Mouse (Mus musculus) myocyte (in vitro differentiated cells): ENCODE data around the gene Mtm1. TPM values are rescaled to one million over a fixed set of nuclear protein-coding genes. Genes with fewer than 3 reads are reported as not detected.

Experiments
- H3K27me3 ChIP-seq: one replicate; pipeline ENCODE4 v1.6.1; 2011; ENCODE audit not compliant: control insufficient read depth, insufficient read depth, insufficient read length
- H3K36me3 ChIP-seq: one replicate; pipeline ENCODE4 v1.6.1; 2011; ENCODE audit not compliant: control insufficient read depth, insufficient read depth
- H3K4me2 ChIP-seq: one replicate; pipeline ENCODE4 v1.6.1; 2011; ENCODE audit warnings: low read depth, control low read depth
- H3K4me3 ChIP-seq: one replicate; pipeline ENCODE4 v1.5.1; 2011; ENCODE audit warnings: mild to moderate bottlenecking, control low read depth, moderate library complexity
- H3K79me2 ChIP-seq: one replicate; pipeline ENCODE4 v1.6.1; 2011; ENCODE audit not compliant: control insufficient read depth, insufficient read depth
- H3ac ChIP-seq: one replicate; pipeline ENCODE4 v1.6.1; 2011; ENCODE audit not compliant: control insufficient read depth, insufficient read length
- CEBPB ChIP-seq: IDR thresholded peaks from 2 replicates; pipeline ENCODE4 v1.6.1; 2011; ENCODE audit warnings: mild to moderate bottlenecking, moderate library complexity; ENCODE audit not compliant: poor library complexity, insufficient read depth, severe bottlenecking
- E2F4 ChIP-seq: IDR thresholded peaks from one replicate; pipeline ENCODE4 v1.6.1; 2011; ENCODE audit warnings: mild to moderate bottlenecking, control low read depth, moderate library complexity; ENCODE audit not compliant: insufficient read depth
- MAX ChIP-seq: IDR thresholded peaks from one replicate; pipeline ENCODE4 v1.6.1; 2011; ENCODE audit warnings: low read depth, mild to moderate bottlenecking, control low read depth
- MYOD1 ChIP-seq, 3 experiments: IDR thresholded peaks; one replicate each; pipeline ENCODE4 v1.6.1; 2011; ENCODE audit warnings: control low read depth in 2 of 3, low read depth in 2 of 3, mild to moderate bottlenecking in 2 of 3, moderate library complexity in 1 of 3; ENCODE audit not compliant: insufficient read length in 2 of 3, control insufficient read depth in 1 of 3
- MYOG ChIP-seq, 3 experiments: IDR thresholded peaks; one replicate each; pipeline ENCODE4 v1.6.1; 2011; ENCODE audit warnings: control low read depth in 2 of 3, low read depth in 2 of 3, mild to moderate bottlenecking in 2 of 3; ENCODE audit not compliant: insufficient read length in 2 of 3, control insufficient read depth in 1 of 3, insufficient read depth in 1 of 3
- POLR2A ChIP-seq: IDR thresholded peaks from one replicate; pipeline ENCODE4 v1.6.1; 2011; ENCODE audit warnings: low read depth, mild to moderate bottlenecking, control low read depth, moderate library complexity; ENCODE audit not compliant: insufficient read length
- POLR2AphosphoS2 ChIP-seq: IDR thresholded peaks from one replicate; pipeline ENCODE4 v1.6.1; 2011; ENCODE audit warnings: low read depth, control low read depth; ENCODE audit not compliant: insufficient read length
- REST ChIP-seq: IDR thresholded peaks from one replicate; pipeline ENCODE4 v1.6.1; 2011; ENCODE audit warnings: mild to moderate bottlenecking, control low read depth, moderate library complexity; ENCODE audit not compliant: insufficient read depth, insufficient read length
- SRF ChIP-seq: IDR thresholded peaks from one replicate; pipeline ENCODE4 v1.6.1; 2011; ENCODE audit warnings: low read depth; ENCODE audit not compliant: control insufficient read depth, insufficient read length
- TCF12 ChIP-seq: IDR thresholded peaks from one replicate; pipeline ENCODE4 v1.6.1; 2011; ENCODE audit warnings: mild to moderate bottlenecking, control low read depth; ENCODE audit not compliant: poor library complexity, insufficient read depth, severe bottlenecking
- TCF3 ChIP-seq: IDR thresholded peaks from one replicate; pipeline ENCODE4 v1.6.1; 2011; ENCODE audit warnings: low read depth, control low read depth; ENCODE audit not compliant: insufficient read length
- USF1 ChIP-seq: IDR thresholded peaks from one replicate; pipeline ENCODE4 v1.6.1; 2011; ENCODE audit warnings: low read depth, mild to moderate bottlenecking, control low read depth, moderate library complexity
- polyA plus RNA-seq: library from polyadenylated mRNA; unstranded; fragments of >200 nt; fragmentation: generic; extraction: Trizol; gene quantifications from one replicate; pipeline ENCODE4 v1.2.1, GENCODE M21; 2012; ENCODE audit warnings: missing spikeins

The Mtm1 gene
- polyA plus RNA-seq, 1 experiment: 4.3 TPM

DNA sequence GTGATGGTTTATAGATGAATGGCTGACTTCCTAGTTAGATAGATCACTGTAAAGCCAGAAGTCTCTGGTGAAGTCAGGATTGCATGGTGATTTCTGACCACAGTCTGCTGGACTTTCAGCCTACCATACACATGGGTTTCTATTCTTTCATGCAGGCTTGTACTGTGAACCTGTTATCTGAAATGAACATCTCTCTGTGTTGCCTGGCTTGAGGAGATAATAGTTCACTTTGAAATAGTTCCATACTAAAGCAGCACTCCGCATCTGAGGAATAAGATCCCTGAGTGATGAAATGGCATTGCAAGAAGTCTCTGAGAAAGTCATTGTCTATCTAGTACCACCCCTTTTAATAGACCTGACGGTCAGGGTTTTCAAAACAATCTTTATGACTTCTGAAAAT, 6.3 kb downstream of the Mtm1 start:
- no peaks in the 10 kb centered on the region for H3K36me3 ChIP-seq
- no peaks in the 10 kb centered on the region for H3K27me3 ChIP-seq
- H3K4me3 ChIP-seq: peak overlapping the region; percentile 48
- no peak overlapping the region for H3ac ChIP-seq
- TF ChIP-seq CEBPB (peak; percentile 74), MAX (no peak), E2F4 (no peak)
- H3K79me2 ChIP-seq: peaks cover 5% of the 10 kb centered on the region
- peak overlapping the region; percentile 52 for H3K4me2 ChIP-seq

DNA sequence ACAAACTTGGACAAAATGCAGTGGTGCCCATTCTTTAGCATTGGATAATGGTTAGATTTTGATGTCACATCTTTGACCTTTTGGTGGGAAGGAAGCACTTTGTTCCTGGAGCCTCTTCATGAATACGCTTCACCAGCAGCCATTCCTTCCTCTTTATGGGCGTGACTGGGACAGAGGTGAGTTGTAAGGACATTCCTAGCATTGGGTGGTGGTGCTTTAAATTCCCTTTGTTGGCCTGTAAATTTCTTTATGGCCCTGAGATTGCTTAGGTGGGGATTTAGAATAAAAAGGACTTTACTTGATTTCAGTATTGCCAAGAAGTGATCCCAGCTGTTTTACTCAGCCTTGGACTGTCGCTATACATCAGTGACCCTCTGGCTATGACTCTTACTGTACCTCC, 8.3 kb downstream of the Mtm1 start:
- Histone ChIP-seq H3K4me3 (no peak overlapping the region), H3ac (no peak overlapping the region), H3K36me3 (no peaks in the 10 kb centered on the region), H3K79me2 (peaks cover 12% of the 10 kb centered on the region), H3K27me3 (no peaks in the 10 kb centered on the region), H3K4me2 (no peak overlapping the region)
- TF ChIP-seq TCF3 (no peak), CEBPB (no peak), POLR2AphosphoS2 (no peak), E2F4 (no peak), SRF (no peak), TCF12 (no peak), USF1 (no peak)

DNA sequence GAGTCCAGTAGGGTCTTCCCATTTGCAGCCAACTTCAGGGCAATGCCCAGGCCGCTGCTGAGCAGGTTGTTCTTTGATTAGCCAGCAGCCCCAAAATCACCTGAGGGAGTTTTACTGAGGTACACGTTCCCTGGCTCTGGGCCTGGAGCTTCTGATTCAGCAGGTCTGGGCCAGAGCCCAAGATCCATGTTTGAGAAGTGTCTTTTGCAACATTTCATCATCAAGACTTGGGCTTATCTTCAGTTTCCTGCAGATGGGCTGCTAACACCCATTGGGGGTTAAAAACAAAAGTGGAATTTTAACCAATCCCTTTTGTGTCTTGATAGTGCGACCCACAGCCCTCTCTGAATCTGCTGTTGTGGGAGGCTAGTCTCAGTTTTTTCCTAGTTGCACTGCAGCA, 10.3 kb downstream of the Mtm1 start:
- no peak overlapping the region for H3K4me3 ChIP-seq
- no peaks in the 10 kb centered on the region for H3K36me3 ChIP-seq
- peaks cover 12% of the 10 kb centered on the region for H3K79me2 ChIP-seq
- H3K27me3 ChIP-seq: no peaks in the 10 kb centered on the region
- TF ChIP-seq POLR2A (no peak), E2F4 (no peak), TCF12 (no peak), MYOG (IDR thresholded peaks at IDR 0.05; ENCODE audit: control insufficient read depth in 1 of 3, insufficient read depth in 1 of 3, insufficient read length in 2 of 3, low read depth in 2 of 3) (no peak), REST (no peak), SRF (no peak), CEBPB (0 out of 2 replicates have a peak, but pooled peaks have one; percentile 18), POLR2AphosphoS2 (no peak), TCF3 (no peak)
- H3ac ChIP-seq: no peak overlapping the region
- H3K4me2 ChIP-seq: peak overlapping the region; percentile 30

DNA sequence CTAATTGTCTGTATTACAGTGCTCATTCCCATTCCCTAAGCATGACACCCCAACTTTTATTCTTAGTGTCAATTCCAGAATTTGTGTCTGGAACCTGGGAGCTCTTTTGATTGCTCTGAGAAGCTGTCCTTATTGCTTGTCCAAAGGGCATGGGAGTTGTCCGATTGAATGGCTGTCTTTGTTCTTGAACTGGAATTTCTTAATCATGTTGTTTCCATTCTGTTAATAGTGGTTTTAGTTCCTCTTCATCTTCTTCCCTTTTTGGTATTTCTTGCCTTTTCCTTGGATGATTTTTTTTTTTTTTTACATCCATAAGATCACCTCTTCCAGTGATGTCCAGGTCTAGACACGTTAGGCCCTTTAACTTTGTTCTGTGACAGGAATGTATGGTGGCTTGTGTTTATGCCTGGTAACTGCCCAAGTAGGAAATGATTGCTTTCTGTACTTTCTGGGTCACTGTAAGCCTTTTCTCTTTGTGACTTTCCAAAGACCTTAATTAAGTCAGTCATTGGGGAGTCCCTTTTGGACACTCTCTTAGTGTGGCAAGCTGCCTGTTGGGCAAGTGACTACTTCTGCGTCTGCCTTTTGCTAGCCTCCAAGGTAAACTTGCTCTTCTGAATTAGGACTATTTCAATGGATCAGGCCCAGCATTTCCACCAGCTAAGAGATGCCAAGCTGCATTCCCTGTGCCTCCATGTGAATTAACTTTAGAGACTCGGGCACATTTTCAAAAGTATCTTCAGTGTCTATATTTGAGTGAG, 12.3 kb downstream of the Mtm1 start:
- Histone ChIP-seq H3K36me3 (no peaks in the 10 kb centered on the region), H3K27me3 (no peaks in the 10 kb centered on the region), H3ac (no peak overlapping the region), H3K79me2 (peaks cover 15% of the 10 kb centered on the region), H3K4me2 (no peak overlapping the region), H3K4me3 (no peak overlapping the region)
- TF ChIP-seq MYOG (IDR thresholded peaks at IDR 0.05; ENCODE audit: control insufficient read depth in 1 of 3, insufficient read depth in 1 of 3, insufficient read length in 2 of 3, low read depth in 2 of 3) (no peak), MAX (no peak), E2F4 (no peak), TCF12 (no peak), POLR2A (no peak), SRF (no peak), CEBPB (no peak)

DNA sequence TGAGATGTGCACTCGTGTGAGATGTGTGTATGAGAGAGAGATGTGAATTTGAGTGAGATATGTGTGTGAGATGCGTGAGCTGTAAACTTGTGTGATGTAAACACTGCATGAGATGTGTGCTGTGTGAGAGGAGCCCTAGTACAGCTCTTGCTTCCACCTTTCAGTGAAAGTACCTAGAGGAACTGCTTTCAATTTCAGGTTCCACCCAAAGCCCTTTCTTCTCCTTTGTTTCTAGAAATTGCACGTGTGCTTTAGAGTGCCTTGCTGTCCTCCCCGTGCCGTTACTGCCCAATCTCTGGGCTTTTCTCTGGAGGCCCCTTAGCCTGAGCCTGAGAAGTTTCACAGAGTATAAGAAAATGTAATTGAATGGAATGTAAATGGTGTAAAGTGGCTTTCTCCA, 16.3 kb downstream of the Mtm1 start:
- no peak overlapping the region for H3K4me3 ChIP-seq
- no peak overlapping the region for H3K4me2 ChIP-seq
- peaks cover 11% of the 10 kb centered on the region for H3K79me2 ChIP-seq
- H3K36me3 ChIP-seq: no peaks in the 10 kb centered on the region
- TF ChIP-seq USF1: no peak
- TF ChIP-seq MAX: no peak
- no peak for TF ChIP-seq TCF3
- TF ChIP-seq MYOG (IDR thresholded peaks at IDR 0.05; ENCODE audit: control insufficient read depth in 1 of 3, insufficient read depth in 1 of 3, insufficient read length in 2 of 3, low read depth in 2 of 3): no peak
- no peak overlapping the region for H3ac ChIP-seq
- no peaks in the 10 kb centered on the region for H3K27me3 ChIP-seq

DNA sequence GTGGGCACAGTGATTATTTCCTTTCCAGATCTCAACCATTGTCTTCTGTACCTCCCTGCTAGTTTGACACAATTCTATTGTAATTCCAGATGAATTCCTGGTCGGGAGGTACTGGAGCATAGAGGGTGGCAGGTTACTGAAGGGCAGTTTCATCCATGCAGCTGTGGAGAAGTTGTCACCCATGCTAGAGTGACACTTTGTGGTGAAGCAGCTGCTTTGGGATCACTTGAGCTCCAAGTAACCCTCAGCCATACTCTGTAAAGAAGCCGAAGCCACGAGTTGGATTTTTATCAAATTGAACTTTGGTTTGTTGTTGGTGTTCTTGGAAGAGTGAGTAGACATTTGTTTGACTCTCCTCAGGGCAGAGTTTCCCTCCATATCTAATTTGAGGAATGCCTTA, 17.6 kb downstream of the Mtm1 start:
- Histone ChIP-seq H3K4me3 (no peak overlapping the region), H3K27me3 (no peaks in the 10 kb centered on the region), H3K4me2 (peak overlapping the region; percentile 49), H3ac (no peak overlapping the region), H3K36me3 (no peaks in the 10 kb centered on the region), H3K79me2 (peaks cover 7% of the 10 kb centered on the region)
- TF ChIP-seq POLR2A (no peak), MYOD1 (IDR thresholded peaks at IDR 0.05; ENCODE audit: control insufficient read depth in 1 of 3, insufficient read length in 2 of 3, low read depth in 2 of 3) (peak in 2 of 3 experiments; percentile 36 to 64), MAX (no peak), MYOG (IDR thresholded peaks at IDR 0.05; ENCODE audit: control insufficient read depth in 1 of 3, insufficient read depth in 1 of 3, insufficient read length in 2 of 3, low read depth in 2 of 3) (peak in 2 of 3 experiments; percentile 43 to 66)
